Mouse (Mus musculus) thymus, adult 2 months (tissue): ENCODE data around the gene Pcsk5.

Experiments used
- CTCF ChIP-seq: fragments of 200-500 bp; IDR thresholded peaks from 2 replicates; pipeline ENCODE4 v1.5.1; 2012; ENCODE audit warnings: mild to moderate bottlenecking, control low read depth, low read length, moderate library complexity, borderline replicate concordance; ENCODE audit not compliant: control insufficient read depth, poor library complexity, insufficient read depth; ENCODE audit errors: extremely low read depth
- POLR2A ChIP-seq: fragments of 200-500 bp; IDR thresholded peaks from 2 replicates; pipeline ENCODE4 v1.6.1; 2012; ENCODE audit warnings: mild to moderate bottlenecking, low read length, control low read depth, moderate library complexity; ENCODE audit not compliant: control insufficient read depth, poor library complexity, insufficient read depth; ENCODE audit errors: extremely low read depth

- TF ChIP-seq CTCF = no peak
- no peak for TF ChIP-seq POLR2A
Measured at GRCm38 (mm10) chr19:17649967-17650366, 187.5 kb downstream of the Pcsk5 start.
